Mouse (Mus musculus) liver, embryonic 14.5 days (tissue): Measurements from ENCODE around the gene Map6d1.

Experiments
- CTCF ChIP-seq: IDR thresholded peaks from 2 replicates; pipeline ENCODE4 v1.5.1; 2016; ENCODE audit warnings: antibody characterized with exemption, low read depth, control low read depth
- EP300 ChIP-seq: IDR thresholded peaks from 2 replicates; pipeline ENCODE4 v1.6.1; 2016; ENCODE audit warnings: antibody characterized with exemption, low read depth

- TF ChIP-seq CTCF (no peak), EP300 (no peak)
Observed at GRCm38 (mm10) chr16:20272994-20273393, 31.8 kb upstream of the Map6d1 start.
